Mouse (Mus musculus) thymus, adult 2 months (tissue): ENCODE results near the gene Ublcp1. TPM values are rescaled to one million over a fixed set of nuclear protein-coding genes. Genes with fewer than 3 reads are reported as not detected.

Source experiments
- DNase-seq: peaks from one replicate; pipeline ENCODE4 v3.0.0; 2021
- H3K27ac ChIP-seq: fragments of 200-500 bp; 2 replicates; pipeline ENCODE4 v1.5.1; 2012; ENCODE audit warnings: low read length, control low read depth; ENCODE audit not compliant: control insufficient read depth, insufficient read depth
- H3K27me3 ChIP-seq: fragments of 200-500 bp; 2 replicates; pipeline ENCODE4 v1.6.1; 2012; ENCODE audit warnings: mild to moderate bottlenecking, low read length, moderate library complexity, mixed read lengths; ENCODE audit not compliant: control insufficient read depth, insufficient read depth
- H3K36me3 ChIP-seq: fragments of 200-500 bp; 2 replicates; pipeline ENCODE4 v1.6.1; 2012; ENCODE audit warnings: mild to moderate bottlenecking, low read length, moderate library complexity; ENCODE audit not compliant: control insufficient read depth, insufficient read depth
- H3K4me1 ChIP-seq: fragments of 200-500 bp; replicated peaks from 2 replicates; pipeline ENCODE4 v1.6.1; 2012; ENCODE audit warnings: low read length; ENCODE audit not compliant: control insufficient read depth, insufficient read depth
- H3K4me3 ChIP-seq: fragments of 200-500 bp; 2 replicates; pipeline ENCODE4 v1.5.1; 2012; ENCODE audit warnings: mild to moderate bottlenecking, low read length, control low read depth, moderate library complexity; ENCODE audit not compliant: control insufficient read depth, insufficient read depth
- CTCF ChIP-seq: fragments of 200-500 bp; IDR thresholded peaks from 2 replicates; pipeline ENCODE4 v1.5.1; 2012; ENCODE audit warnings: mild to moderate bottlenecking, control low read depth, low read length, moderate library complexity, borderline replicate concordance; ENCODE audit not compliant: control insufficient read depth, poor library complexity, insufficient read depth; ENCODE audit errors: extremely low read depth
- POLR2A ChIP-seq: fragments of 200-500 bp; IDR thresholded peaks from 2 replicates; pipeline ENCODE4 v1.6.1; 2012; ENCODE audit warnings: mild to moderate bottlenecking, low read length, control low read depth, moderate library complexity; ENCODE audit not compliant: control insufficient read depth, poor library complexity, insufficient read depth; ENCODE audit errors: extremely low read depth
- WGBS: fragments of 180-500 bp; shearing (Covaris S2); methylation state at CpG from one replicate; pipeline ENCODE4 v1.1.7; 2018; 5-methylcytosine and 5-hydroxymethylcytosine counted together
- polyA plus RNA-seq: library from polyadenylated mRNA; depleted of rRNA; stranded (reverse); fragments of >200 nt; gene quantifications from 2 replicates; pipeline ENCODE4 v1.2.3, GENCODE M21; 2012

Ublcp1 gene
- polyA plus RNA-seq, 1 experiment, result 10.7 TPM

GRCm38 (mm10) chr11:44504761-44505160 is 34.5 kb upstream of the Ublcp1 start:
- TF ChIP-seq POLR2A, result no peak
- no peak for TF ChIP-seq CTCF

GRCm38 (mm10) chr11:44504146-44504545 is 33.8 kb upstream of the Ublcp1 start:
- Histone ChIP-seq H3K4me3 (no peak overlapping the region), H3K27me3 (no peaks in the 10 kb centered on the region), H3K4me1 (peaks cover 10% of the 10 kb centered on the region), H3K27ac (no peak overlapping the region), H3K36me3 (no peaks in the 10 kb centered on the region)
- WGBS, result 80% methylated on average over 7 of the region's 7 CpGs
- DNase-seq, result no peak
- TF ChIP-seq CTCF (no peak), POLR2A (no peak)

More at GRCm38 (mm10) chr11:44504761-44505160, 34.5 kb upstream of the Ublcp1 start:
- DNase-seq, result no peak
- Histone ChIP-seq H3K27me3 (no peaks in the 10 kb centered on the region), H3K4me3 (no peak overlapping the region), H3K36me3 (no peaks in the 10 kb centered on the region), H3K27ac (no peak overlapping the region), H3K4me1 (peaks cover 10% of the 10 kb centered on the region)
- WGBS, result 95% methylated on average over 3 of the region's 3 CpGs

GRCm38 (mm10) chr11:44502931-44503330 is 32.6 kb upstream of the Ublcp1 start:
- Histone ChIP-seq H3K27ac (no peak overlapping the region), H3K4me1 (peaks cover 14% of the 10 kb centered on the region), H3K27me3 (no peaks in the 10 kb centered on the region), H3K4me3 (no peak overlapping the region), H3K36me3 (no peaks in the 10 kb centered on the region)
- TF ChIP-seq CTCF (no peak), POLR2A (no peak)
- no peak for DNase-seq
- 90% methylated on average over 5 of the region's 5 CpGs for WGBS

- peaks cover 24% of the 10 kb centered on the region for H3K4me1 ChIP-seq
- 97% methylated on average over 2 of the region's 2 CpGs for WGBS
- no peaks in the 10 kb centered on the region for H3K27me3 ChIP-seq
- H3K4me3 ChIP-seq, result no peak overlapping the region
- H3K36me3 ChIP-seq, result no peaks in the 10 kb centered on the region
- TF ChIP-seq POLR2A (no peak), CTCF (no peak)
- H3K27ac ChIP-seq, result no peak overlapping the region
- no peak for DNase-seq
Observed at GRCm38 (mm10) chr11:44501477-44501876, 31.2 kb upstream of the Ublcp1 start.

DNA sequence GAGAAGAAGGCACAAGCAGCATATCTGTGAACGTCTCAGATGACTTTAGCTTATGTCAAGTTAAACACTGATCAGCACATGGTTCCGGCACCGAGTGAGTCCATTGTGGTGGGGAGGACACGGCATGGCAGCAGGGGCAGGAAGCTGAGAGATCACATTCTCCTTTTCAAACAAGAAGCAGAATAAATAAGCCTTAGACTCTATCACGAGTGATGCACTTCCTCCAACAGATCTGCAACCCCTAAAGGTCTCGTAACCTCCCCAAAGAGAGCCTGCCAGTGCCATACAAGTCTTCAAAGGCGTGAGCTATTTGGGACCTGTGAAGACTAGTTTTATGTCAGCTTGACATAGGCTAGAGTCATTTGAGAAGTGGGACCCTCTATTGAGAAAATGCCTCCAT is 30.7 kb upstream of the Ublcp1 start:
- TF ChIP-seq POLR2A (no peak), CTCF (no peak)
- H3K27me3 ChIP-seq, result no peaks in the 10 kb centered on the region
- no peak for DNase-seq
- H3K4me3 ChIP-seq, result no peak overlapping the region
- peaks cover 25% of the 10 kb centered on the region for H3K4me1 ChIP-seq
- WGBS, result 67% methylated on average over 7 of the region's 7 CpGs
- no peaks in the 10 kb centered on the region for H3K36me3 ChIP-seq
- peak overlapping the region; percentile 37; the same call in 1 of the 2 replicates for H3K27ac ChIP-seq

- Histone ChIP-seq H3K36me3 (no peaks in the 10 kb centered on the region), H3K27ac (no peak overlapping the region), H3K4me3 (no peak overlapping the region), H3K4me1 (peaks cover 35% of the 10 kb centered on the region), H3K27me3 (no peaks in the 10 kb centered on the region)
- DNase-seq, result no peak
- TF ChIP-seq CTCF, result no peak
- TF ChIP-seq POLR2A, result no peak
- 87% methylated on average over 13 of the region's 13 CpGs for WGBS
Observed at GRCm38 (mm10) chr11:44498412-44499272, 28.3 kb upstream of the Ublcp1 start.
